Mouse (Mus musculus): ENCODE measurements at regions not wholly inside any gene's neighbourhood (a gene's known extent, or its start where the extent isn't known, plus 50 kb on each side); places are given as distances from the start of the nearest gene placed in this dataset. TPM values are rescaled to one million over a fixed set of nuclear protein-coding genes. Genes with fewer than 3 reads are reported as not detected.

- H3K9me3 ChIP-seq (replicated peaks), result no peaks in the 10 kb centered on the region
- H3K27ac ChIP-seq, result no peak overlapping the region
- no peak for ATAC-seq
- no peaks in the 10 kb centered on the region for H3K27me3 ChIP-seq
- no peak overlapping the region for H3K4me2 ChIP-seq
- H3K4me3 ChIP-seq, result no peak overlapping the region
- 87% methylated on average over 5 of the region's 5 CpGs for WGBS
- no peaks in the 10 kb centered on the region for H3K4me1 ChIP-seq
- no peak overlapping the region for H3K9ac ChIP-seq
- no peaks in the 10 kb centered on the region for H3K36me3 ChIP-seq (ENCODE audit: poor library complexity, severe bottlenecking)
Observed at GRCm38 (mm10) chr4:81501802-81502201, 59.2 kb upstream of the Mpdz start.

- H3K4me2 ChIP-seq, result no peak overlapping the region
- WGBS, result 51% methylated on average over 2 of the region's 2 CpGs
- H3K27ac ChIP-seq, result no peak overlapping the region
- no peaks in the 10 kb centered on the region for H3K27me3 ChIP-seq
- H3K36me3 ChIP-seq (ENCODE audit: poor library complexity, severe bottlenecking), result no peaks in the 10 kb centered on the region
- H3K9me3 ChIP-seq (replicated peaks), result no peaks in the 10 kb centered on the region
- H3K9ac ChIP-seq, result no peak overlapping the region
- no peak overlapping the region for H3K4me3 ChIP-seq
- ATAC-seq, result no peak
- no peaks in the 10 kb centered on the region for H3K4me1 ChIP-seq
Observed at GRCm38 (mm10) chr4:81498133-81498532, 55.5 kb upstream of the Mpdz start.

GRCm38 (mm10) chr4:81492811-81493210 lies 50.2 kb upstream of the Mpdz start:
- no peaks in the 10 kb centered on the region for H3K36me3 ChIP-seq (ENCODE audit: poor library complexity, severe bottlenecking)
- no peaks in the 10 kb centered on the region for H3K4me1 ChIP-seq
- ATAC-seq, result no peak
- H3K27ac ChIP-seq, result no peak overlapping the region
- no peak overlapping the region for H3K4me3 ChIP-seq
- WGBS, result 88% methylated on average over 3 of the region's 3 CpGs
- H3K4me2 ChIP-seq, result no peak overlapping the region
- no peaks in the 10 kb centered on the region for H3K9me3 ChIP-seq (replicated peaks)
- H3K27me3 ChIP-seq, result no peaks in the 10 kb centered on the region
- no peak overlapping the region for H3K9ac ChIP-seq

Small RNAs in the stretch of these regions (microRNA-seq; reads per million reads assigned to microRNA genes)
- gene Gm22402, result not detected

Measured in forebrain, embryonic 13.5 days (tissue).